Mouse (Mus musculus) liver, embryonic 12.5 days (tissue): ENCODE data around the gene Adgrb3. TPM values are rescaled to one million over a fixed set of nuclear protein-coding genes. Genes with fewer than 3 reads are reported as not detected.

Source experiments
- ATAC-seq: fragments of 200-750 bp; cut with Nextera tagmentation; 2 replicates; pipeline ENCODE4 v1.8.0; 2017; ENCODE audit warnings: moderate number of reproducible peaks, mild to moderate bottlenecking, moderate library complexity
- H3K27ac ChIP-seq: fragments of 300-500 bp; sonication (generic); 2 replicates; pipeline ENCODE4 v1.5.1; 2016; ENCODE audit warnings: mild to moderate bottlenecking
- H3K27me3 ChIP-seq: fragments of 300-500 bp; sonication (generic); replicated peaks from 2 replicates; pipeline ENCODE4 v1.6.1; 2016; ENCODE audit warnings: mild to moderate bottlenecking, moderate library complexity
- H3K36me3 ChIP-seq: fragments of 300-500 bp; sonication (generic); 2 replicates; pipeline ENCODE4 v1.6.1; 2016; ENCODE audit warnings: mild to moderate bottlenecking, moderate library complexity
- H3K4me1 ChIP-seq: fragments of 300-500 bp; sonication (generic); 2 replicates; pipeline ENCODE4 v1.6.1; 2016
- H3K4me2 ChIP-seq: fragments of 300-500 bp; sonication (generic); 2 replicates; pipeline ENCODE4 v1.6.1; 2016; ENCODE audit warnings: mild to moderate bottlenecking, moderate library complexity
- H3K4me3 ChIP-seq: fragments of 300-500 bp; sonication (generic); 2 replicates; pipeline ENCODE4 v1.5.1; 2016; ENCODE audit warnings: mild to moderate bottlenecking, moderate library complexity
- H3K9ac ChIP-seq: fragments of 300-500 bp; sonication (generic); 2 replicates; pipeline ENCODE4 v1.6.1; 2016; ENCODE audit warnings: mild to moderate bottlenecking, moderate library complexity
- H3K9me3 ChIP-seq: fragments of 300-500 bp; sonication (generic); replicated peaks from 2 replicates; pipeline ENCODE4 v1.6.1; 2016; ENCODE audit warnings: mild to moderate bottlenecking, moderate library complexity
- WGBS: fragments of 180-500 bp; shearing (Covaris S2); methylation state at CpG from one replicate; pipeline ENCODE4 v1.1.7; 2016; ENCODE audit not compliant: insufficient replicate concordance; 5-methylcytosine and 5-hydroxymethylcytosine counted together
- polyA plus RNA-seq: library from polyadenylated mRNA; unstranded; fragments of >200 nt; fragmentation: Nextera tagmentation; extraction: Ambion mirVana; gene quantifications from 2 replicates; pipeline ENCODE4 v1.2.1, GENCODE M21; 2016

The Adgrb3 gene
- polyA plus RNA-seq, 1 experiment from 2014 or later: 0.07 TPM

- H3K27me3 ChIP-seq: no peaks in the 10 kb centered on the region
- no peak for ATAC-seq
- H3K36me3 ChIP-seq: no peaks in the 10 kb centered on the region
- H3K9me3 ChIP-seq: no peaks in the 10 kb centered on the region
- no peaks in the 10 kb centered on the region for H3K4me1 ChIP-seq
- H3K27ac ChIP-seq: no peak overlapping the region
- no peak overlapping the region for H3K9ac ChIP-seq
- 45% methylated on average over 5 of the region's 5 CpGs for WGBS
- H3K4me2 ChIP-seq: no peak overlapping the region
- H3K4me3 ChIP-seq: no peak overlapping the region
These were observed 624.9 kb downstream of the Adgrb3 start for GRCm38 (mm10) chr1:25204636-25205035.

GRCm38 (mm10) chr1:25199392-25199791 lies 630.1 kb downstream of the Adgrb3 start:
- Histone ChIP-seq H3K9ac (no peak overlapping the region), H3K27me3 (no peaks in the 10 kb centered on the region), H3K36me3 (no peaks in the 10 kb centered on the region), H3K27ac (no peak overlapping the region), H3K9me3 (no peaks in the 10 kb centered on the region), H3K4me1 (no peaks in the 10 kb centered on the region), H3K4me2 (no peak overlapping the region), H3K4me3 (no peak overlapping the region)
- ATAC-seq: no peak

DNA sequence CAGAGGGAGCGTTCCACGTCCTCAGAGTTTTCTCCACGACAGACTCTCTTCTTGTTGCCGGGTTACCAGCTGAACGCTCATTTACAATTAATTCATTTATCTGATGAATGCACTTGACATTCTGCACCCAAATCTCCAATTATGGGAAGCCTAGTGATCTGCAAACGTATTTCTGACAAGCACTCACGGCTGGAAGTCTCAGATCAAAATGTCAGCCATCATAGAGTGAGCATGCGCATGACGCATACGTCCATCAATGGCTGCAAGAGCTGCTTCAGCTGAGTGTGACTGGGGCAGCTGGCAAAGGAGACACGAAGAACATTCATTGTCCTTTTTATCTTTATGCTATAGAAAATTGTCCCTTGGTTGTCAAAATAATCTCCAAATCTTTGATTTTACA lies 637.5 kb downstream of the Adgrb3 start:
- 75% methylated on average over 11 of the region's 11 CpGs for WGBS
- no peak for ATAC-seq
- H3K9me3 ChIP-seq: no peaks in the 10 kb centered on the region
- no peak overlapping the region for H3K27ac ChIP-seq
- no peaks in the 10 kb centered on the region for H3K36me3 ChIP-seq
- no peak overlapping the region for H3K4me3 ChIP-seq
- no peaks in the 10 kb centered on the region for H3K4me1 ChIP-seq
- H3K4me2 ChIP-seq: no peak overlapping the region
- H3K9ac ChIP-seq: no peak overlapping the region
- H3K27me3 ChIP-seq: no peaks in the 10 kb centered on the region

DNA sequence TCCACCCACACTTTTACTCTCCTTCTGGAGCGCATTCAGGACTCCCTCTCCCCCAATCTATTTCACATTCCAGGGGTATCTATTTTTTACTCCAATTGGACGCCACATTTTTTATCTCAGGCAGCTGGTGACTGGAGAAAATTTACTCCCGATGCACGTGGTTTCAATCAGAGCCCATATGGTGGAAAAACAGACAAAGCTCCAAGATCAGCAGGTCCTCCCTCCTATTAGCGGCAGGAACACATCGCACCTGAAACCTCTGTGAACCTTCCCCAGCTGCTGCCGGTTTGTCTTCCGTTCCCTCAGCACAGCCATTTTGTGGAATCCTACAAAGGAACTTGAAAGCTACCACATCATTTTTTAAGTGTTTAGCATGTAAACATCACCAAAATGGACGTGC lies 640.2 kb downstream of the Adgrb3 start:
- no peak overlapping the region for H3K4me3 ChIP-seq
- no peaks in the 10 kb centered on the region for H3K4me1 ChIP-seq
- H3K4me2 ChIP-seq: no peak overlapping the region
- H3K27me3 ChIP-seq: no peaks in the 10 kb centered on the region
- 52% methylated on average over 9 of the region's 9 CpGs for WGBS
- no peaks in the 10 kb centered on the region for H3K9me3 ChIP-seq
- H3K36me3 ChIP-seq: no peaks in the 10 kb centered on the region
- no peak overlapping the region for H3K27ac ChIP-seq
- no peak overlapping the region for H3K9ac ChIP-seq
- no peak for ATAC-seq

GRCm38 (mm10) chr1:25185909-25186308 lies 643.6 kb downstream of the Adgrb3 start:
- no peak for ATAC-seq
- H3K36me3 ChIP-seq: no peaks in the 10 kb centered on the region
- no peak overlapping the region for H3K27ac ChIP-seq
- H3K4me2 ChIP-seq: no peak overlapping the region
- no peak overlapping the region for H3K4me3 ChIP-seq
- H3K4me1 ChIP-seq: no peaks in the 10 kb centered on the region
- H3K27me3 ChIP-seq: no peaks in the 10 kb centered on the region
- H3K9ac ChIP-seq: no peak overlapping the region
- H3K9me3 ChIP-seq: no peaks in the 10 kb centered on the region
- WGBS: 79% methylated on average over 2 of the region's 2 CpGs

- H3K9me3 ChIP-seq: no peaks in the 10 kb centered on the region
- no peaks in the 10 kb centered on the region for H3K27me3 ChIP-seq
- H3K36me3 ChIP-seq: no peaks in the 10 kb centered on the region
- no peak overlapping the region for H3K27ac ChIP-seq
- no peak overlapping the region for H3K9ac ChIP-seq
- no peak for ATAC-seq
- H3K4me2 ChIP-seq: no peak overlapping the region
- WGBS: 48% methylated on average over 2 of the region's 2 CpGs
- no peaks in the 10 kb centered on the region for H3K4me1 ChIP-seq
- H3K4me3 ChIP-seq: no peak overlapping the region
These were observed 647.6 kb downstream of the Adgrb3 start for GRCm38 (mm10) chr1:25181881-25182280.

- H3K27ac ChIP-seq: no peak overlapping the region
- H3K9me3 ChIP-seq: no peaks in the 10 kb centered on the region
- 64% methylated on average over 6 of the region's 6 CpGs for WGBS
- H3K27me3 ChIP-seq: no peaks in the 10 kb centered on the region
- H3K36me3 ChIP-seq: no peaks in the 10 kb centered on the region
- no peak overlapping the region for H3K4me3 ChIP-seq
- ATAC-seq: no peak
- H3K9ac ChIP-seq: no peak overlapping the region
- H3K4me1 ChIP-seq: no peaks in the 10 kb centered on the region
- H3K4me2 ChIP-seq: no peak overlapping the region
These were observed 648.9 kb downstream of the Adgrb3 start for GRCm38 (mm10) chr1:25180615-25181014.

DNA sequence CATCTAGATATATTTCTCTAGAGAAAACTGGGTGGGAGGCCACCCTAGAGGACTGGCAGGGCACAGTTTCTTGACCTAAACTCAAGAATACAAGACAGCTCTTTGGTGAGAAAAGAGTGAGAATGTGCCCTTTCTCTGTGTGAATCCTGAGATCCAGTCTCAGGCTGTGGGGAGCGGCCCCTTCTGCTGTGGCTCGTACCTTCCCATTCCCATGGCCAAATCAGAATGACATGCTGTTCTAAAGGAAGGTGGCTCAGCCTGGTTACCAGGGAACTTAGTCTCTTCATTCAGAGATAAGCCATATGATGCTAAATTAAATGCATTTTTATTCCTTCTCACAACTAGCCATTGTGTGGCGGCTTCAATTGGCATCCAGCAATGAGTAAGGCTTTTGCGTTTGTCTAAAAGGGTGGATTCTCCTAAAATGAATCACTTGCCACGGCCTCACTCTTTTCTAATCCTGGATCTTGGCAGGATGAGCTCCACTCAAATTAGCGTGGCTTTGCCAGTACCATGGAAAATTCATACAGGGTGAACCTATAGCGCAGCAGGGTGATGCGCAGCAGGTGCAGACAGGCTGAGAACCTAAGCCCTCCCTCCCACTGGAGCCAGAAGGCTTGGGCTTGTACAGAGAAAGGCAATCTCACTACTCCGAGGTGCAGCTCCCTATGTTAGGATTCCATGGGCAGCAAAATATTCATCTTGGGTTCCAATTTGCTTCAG lies 649.5 kb downstream of the Adgrb3 start:
- ATAC-seq: no peak

DNA sequence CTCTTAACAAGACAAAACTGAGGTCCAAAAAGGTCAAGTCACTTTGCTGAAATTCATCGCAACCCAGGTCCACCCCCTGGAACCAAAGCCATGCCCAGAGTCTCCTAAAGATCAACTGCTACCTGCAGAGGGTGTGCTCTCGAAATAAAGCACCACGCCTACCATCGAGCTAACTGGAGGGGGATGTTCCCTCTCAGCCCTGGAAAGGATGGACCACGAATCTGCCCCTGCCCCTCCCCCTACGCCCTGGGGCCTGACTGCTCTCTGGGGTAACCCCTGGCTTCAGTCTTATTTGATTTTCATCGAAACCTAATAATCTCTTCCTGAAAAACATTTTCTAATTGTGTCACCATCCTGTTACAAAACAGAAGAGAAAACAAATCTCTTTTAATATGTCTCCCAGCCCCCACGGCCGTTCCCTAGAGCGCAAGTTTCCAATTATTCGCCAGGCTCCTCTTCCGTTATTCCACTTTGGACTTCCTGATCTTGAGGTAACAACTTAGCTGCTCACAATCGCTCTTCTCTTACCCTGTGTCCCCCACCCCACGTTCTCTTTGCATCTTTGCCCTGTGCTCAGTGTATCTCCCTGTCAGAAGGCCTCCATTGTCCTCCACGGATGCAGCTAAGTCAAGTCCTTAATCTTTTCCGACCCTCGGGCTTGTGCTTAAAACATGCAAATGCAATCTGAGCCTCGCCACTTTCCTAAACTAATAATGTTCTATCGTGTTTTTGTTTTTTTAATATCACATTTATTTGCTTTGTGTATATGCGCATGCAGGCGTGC lies 651.0 kb downstream of the Adgrb3 start:
- H3K4me1 ChIP-seq: no peaks in the 10 kb centered on the region
- no peak overlapping the region for H3K4me2 ChIP-seq
- ATAC-seq: no peak
- WGBS: 43% methylated on average over 21 of the region's 21 CpGs
- no peaks in the 10 kb centered on the region for H3K9me3 ChIP-seq
- no peaks in the 10 kb centered on the region for H3K36me3 ChIP-seq
- H3K27ac ChIP-seq: no peak overlapping the region
- no peak overlapping the region for H3K4me3 ChIP-seq
- H3K9ac ChIP-seq: no peak overlapping the region
- no peaks in the 10 kb centered on the region for H3K27me3 ChIP-seq

More for the DNA sequence above, 649.5 kb downstream of the Adgrb3 start:
- H3K4me3 ChIP-seq: no peak overlapping the region
- H3K9ac ChIP-seq: no peak overlapping the region
- H3K27me3 ChIP-seq: no peaks in the 10 kb centered on the region
- H3K4me2 ChIP-seq: no peak overlapping the region
- no peaks in the 10 kb centered on the region for H3K4me1 ChIP-seq
- H3K27ac ChIP-seq: no peak overlapping the region
- WGBS: 52% methylated on average over 9 of the region's 9 CpGs
- H3K9me3 ChIP-seq: no peaks in the 10 kb centered on the region
- H3K36me3 ChIP-seq: no peaks in the 10 kb centered on the region

DNA sequence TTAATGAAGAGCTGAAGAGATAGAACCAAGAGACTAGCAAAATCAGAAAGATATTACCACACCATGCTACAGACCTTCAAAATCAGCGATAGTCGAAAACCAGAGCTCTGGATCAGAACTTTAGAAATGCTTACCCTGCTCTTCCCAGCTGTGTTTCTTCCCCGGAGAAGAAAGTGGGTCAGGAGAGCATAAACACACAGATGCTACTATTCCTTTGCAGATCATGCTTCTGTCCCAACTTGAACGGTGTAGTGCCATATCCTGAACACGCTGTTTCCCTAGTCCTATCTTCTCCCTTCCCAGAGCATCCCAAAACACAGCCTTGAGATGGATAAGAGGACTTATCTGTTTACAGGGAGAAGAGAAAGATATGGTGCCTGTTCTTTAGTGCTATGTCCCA lies 662.4 kb downstream of the Adgrb3 start:
- H3K9ac ChIP-seq: no peak overlapping the region
- H3K4me1 ChIP-seq: no peaks in the 10 kb centered on the region
- H3K36me3 ChIP-seq: no peaks in the 10 kb centered on the region
- 75% methylated on average over 5 of the region's 5 CpGs for WGBS
- H3K4me2 ChIP-seq: no peak overlapping the region
- no peaks in the 10 kb centered on the region for H3K9me3 ChIP-seq
- no peak for ATAC-seq
- no peak overlapping the region for H3K27ac ChIP-seq
- H3K4me3 ChIP-seq: no peak overlapping the region
- H3K27me3 ChIP-seq: no peaks in the 10 kb centered on the region

DNA sequence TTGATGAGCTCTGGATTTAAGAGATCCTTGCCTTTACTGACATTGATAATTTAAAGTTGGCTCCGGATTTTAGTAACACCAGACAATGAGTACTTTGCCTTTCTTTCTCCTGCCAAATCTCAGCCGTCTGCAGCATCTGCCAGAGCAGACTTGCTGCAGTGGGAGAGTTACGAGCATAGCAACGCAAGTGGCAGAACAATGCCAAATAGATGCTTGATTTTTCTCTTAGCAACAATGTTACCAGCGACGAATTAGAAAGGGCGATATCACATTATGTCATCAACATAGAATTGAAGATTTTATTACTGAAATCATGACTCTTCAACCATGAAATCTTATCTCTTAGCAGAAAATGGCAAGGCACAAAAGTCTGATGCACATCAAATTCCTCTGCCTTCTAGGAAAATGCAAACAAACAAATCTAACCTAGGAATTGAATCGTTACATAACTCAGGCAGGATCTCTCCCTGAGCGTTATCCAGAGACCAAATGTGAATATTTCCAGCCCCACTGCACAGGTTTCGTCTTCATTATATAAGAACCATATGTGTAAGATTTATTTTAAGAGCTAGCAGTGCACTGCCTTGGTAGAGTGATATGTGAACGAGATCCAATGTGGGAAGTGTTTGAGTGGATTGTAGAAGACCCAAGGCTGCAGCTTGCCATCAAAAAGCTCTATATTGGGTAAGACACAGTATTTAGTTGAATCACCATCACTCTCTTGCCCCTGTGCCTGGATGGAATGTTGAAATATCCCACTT lies 663.3 kb downstream of the Adgrb3 start:
- no peak overlapping the region for H3K27ac ChIP-seq
- H3K9ac ChIP-seq: no peak overlapping the region
- H3K9me3 ChIP-seq: no peaks in the 10 kb centered on the region
- no peaks in the 10 kb centered on the region for H3K4me1 ChIP-seq
- no peaks in the 10 kb centered on the region for H3K27me3 ChIP-seq
- no peak overlapping the region for H3K4me2 ChIP-seq
- H3K36me3 ChIP-seq: no peaks in the 10 kb centered on the region
- 66% methylated on average over 11 of the region's 11 CpGs for WGBS
- ATAC-seq: no peak
- H3K4me3 ChIP-seq: no peak overlapping the region

GRCm38 (mm10) chr1:25163561-25163960 lies 665.9 kb downstream of the Adgrb3 start:
- Histone ChIP-seq H3K9me3 (no peaks in the 10 kb centered on the region), H3K36me3 (no peaks in the 10 kb centered on the region), H3K4me1 (no peaks in the 10 kb centered on the region), H3K9ac (no peak overlapping the region), H3K4me3 (no peak overlapping the region), H3K4me2 (no peak overlapping the region), H3K27me3 (no peaks in the 10 kb centered on the region), H3K27ac (no peak overlapping the region)
- 60% methylated on average over 6 of the region's 6 CpGs for WGBS
- no peak for ATAC-seq
